Mouse (Mus musculus): ENCODE measurements around the gene Sept1. TPM values are rescaled to one million over a fixed set of nuclear protein-coding genes. Genes with fewer than 3 reads are reported as not detected.
"Not testable (repeated sequence)": the region's sequence is repeated elsewhere in the genome, so short reads cannot be mapped to it uniquely, and the experiment has no call there.

Gene Sept1
- polyA plus RNA-seq, 1 experiment from 2014 or later = 28.3 TPM

DNA sequence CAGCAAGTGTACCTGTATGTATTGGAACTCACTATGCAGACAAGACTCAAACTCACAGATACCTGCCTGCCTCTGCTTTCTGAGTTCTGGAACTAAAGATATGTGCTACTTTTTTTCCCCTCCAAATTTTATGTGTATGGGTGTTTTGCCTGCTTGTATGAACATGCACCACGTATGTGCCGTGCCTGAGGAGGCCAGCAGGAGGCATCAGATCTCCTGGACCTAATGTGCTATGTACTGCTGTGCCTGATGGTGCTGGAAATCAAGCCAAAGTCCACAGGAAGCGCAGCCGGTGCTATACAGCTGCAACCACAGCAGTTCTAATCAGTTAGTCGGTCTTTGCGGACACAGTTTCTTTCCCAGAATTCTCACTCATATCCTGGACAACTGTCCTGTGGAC lies 49.1 kb downstream of the Sept1 start:
- WGBS = 85% methylated on average over 6 of the region's 6 CpGs
- Histone ChIP-seq H3K9ac (replicated peaks) (no peak overlapping the region), H3K36me3 (no peaks in the 10 kb centered on the region)

DNA sequence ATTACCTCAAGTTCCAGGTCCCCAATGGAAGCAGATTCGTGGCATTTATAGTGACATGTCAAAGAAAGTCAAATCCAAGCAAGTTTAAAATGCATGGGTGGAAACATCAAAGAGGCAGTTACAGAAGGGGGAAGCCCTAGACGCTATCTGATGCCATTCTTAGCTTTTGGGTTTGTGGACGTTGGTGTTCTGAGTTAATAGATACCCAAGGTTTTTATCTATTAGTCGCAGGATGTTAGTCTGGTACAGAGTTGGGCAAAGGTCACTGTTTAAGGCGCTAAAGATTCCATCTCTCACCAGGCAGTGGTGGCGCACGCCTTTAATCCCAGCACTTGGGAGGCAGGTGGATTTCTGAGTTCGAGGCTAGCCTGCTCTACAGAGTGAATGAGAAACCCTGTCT lies 49.6 kb downstream of the Sept1 start:
- H3K4me3 ChIP-seq (replicated peaks) = no peak overlapping the region
- no peaks in the 10 kb centered on the region for H3K27me3 ChIP-seq
- H3K4me2 ChIP-seq (replicated peaks) = no peak overlapping the region
- H3K27ac ChIP-seq = no peak overlapping the region
- H3K9me3 ChIP-seq = no peaks in the 10 kb centered on the region
- no peaks in the 10 kb centered on the region for H3K4me1 ChIP-seq (replicated peaks)
- 80% methylated on average over 8 of the region's 8 CpGs for WGBS
- ATAC-seq = no peak
- H3K9ac ChIP-seq (replicated peaks) = no peak overlapping the region
- H3K36me3 ChIP-seq = no peaks in the 10 kb centered on the region

More for the DNA sequence above, 49.1 kb downstream of the Sept1 start:
- Histone ChIP-seq H3K4me1 (replicated peaks) (no peaks in the 10 kb centered on the region), H3K4me2 (replicated peaks) (no peak overlapping the region), H3K9me3 (no peaks in the 10 kb centered on the region), H3K27me3 (no peaks in the 10 kb centered on the region), H3K4me3 (replicated peaks) (no peak overlapping the region), H3K27ac (no peak overlapping the region)
- ATAC-seq = no peak

DNA sequence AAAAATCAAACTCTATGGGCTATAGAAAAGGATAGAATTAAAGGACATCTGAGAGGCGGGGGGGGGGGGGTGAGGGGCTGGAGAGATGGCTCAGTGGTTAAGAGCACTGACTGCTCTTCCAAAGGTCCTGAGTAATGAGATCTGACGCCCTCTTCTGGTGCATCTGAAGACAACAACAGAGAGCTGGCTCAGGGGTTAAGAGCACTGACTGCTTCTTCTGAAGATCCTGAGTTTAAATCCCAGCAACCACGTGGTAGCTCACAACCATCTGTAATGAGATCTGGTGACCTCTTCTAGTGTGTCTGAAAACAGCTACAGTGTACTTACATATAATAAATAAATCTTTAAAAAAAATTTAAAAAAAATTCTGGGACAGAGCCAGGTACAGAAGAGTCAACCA lies 51.2 kb downstream of the Sept1 start:
- H3K4me1 ChIP-seq (replicated peaks); H3K36me3 ChIP-seq; H3K9ac ChIP-seq (replicated peaks); H3K4me2 ChIP-seq (replicated peaks); H3K4me3 ChIP-seq (replicated peaks); H3K27ac ChIP-seq; H3K27me3 ChIP-seq; H3K9me3 ChIP-seq; ATAC-seq: not testable (repeated sequence)
- 32% methylated on average over 3 of the region's 3 CpGs for WGBS

DNA sequence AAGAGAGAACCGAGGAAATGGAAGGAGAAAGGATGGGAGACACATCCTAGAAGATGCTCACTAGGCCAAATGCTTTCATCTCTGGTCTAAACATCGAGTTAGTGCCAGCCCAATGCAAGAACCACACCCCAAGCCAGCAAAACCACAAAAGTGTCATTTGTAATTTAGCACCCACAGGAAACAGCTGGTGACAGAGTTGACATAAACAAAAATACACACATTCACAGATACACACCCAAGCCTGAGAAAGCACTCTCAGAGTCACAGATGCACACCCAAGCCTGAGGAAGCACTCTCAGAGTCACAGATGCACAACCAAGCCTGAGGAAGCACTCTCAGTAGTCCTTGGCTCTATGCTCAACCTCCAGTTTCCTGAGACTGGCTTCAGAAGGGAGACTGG lies 52.1 kb downstream of the Sept1 start:
- Histone ChIP-seq H3K36me3 (no peaks in the 10 kb centered on the region), H3K27ac (no peak overlapping the region), H3K27me3 (no peaks in the 10 kb centered on the region), H3K4me2 (replicated peaks) (no peak overlapping the region), H3K9ac (replicated peaks) (no peak overlapping the region), H3K9me3 (no peaks in the 10 kb centered on the region), H3K4me1 (replicated peaks) (no peaks in the 10 kb centered on the region), H3K4me3 (replicated peaks) (no peak overlapping the region)
- 79% methylated on average over 2 of the region's 2 CpGs for WGBS
- ATAC-seq = no peak

DNA sequence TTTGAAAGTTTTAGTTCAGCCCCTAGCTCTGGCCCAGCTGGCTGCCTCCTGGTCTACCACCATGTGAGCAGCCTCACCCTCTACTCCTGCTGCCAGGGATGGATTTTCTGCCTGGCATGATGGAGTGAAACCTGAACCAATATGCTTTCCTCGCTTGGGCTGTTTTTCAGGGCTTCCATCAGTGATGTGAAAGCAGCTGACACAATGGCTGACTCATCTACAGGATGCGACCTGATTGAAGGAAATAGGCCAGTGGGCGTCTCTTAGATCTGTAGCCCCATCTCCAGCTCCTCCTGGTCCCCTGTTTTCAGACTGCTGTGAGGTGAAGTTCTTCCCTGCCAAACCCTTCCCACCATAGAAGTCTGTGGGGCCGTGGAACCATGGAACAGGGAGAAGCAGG lies 56.0 kb downstream of the Sept1 start:
- H3K36me3 ChIP-seq = no peaks in the 10 kb centered on the region
- H3K4me2 ChIP-seq (replicated peaks) = no peak overlapping the region
- H3K27me3 ChIP-seq = no peaks in the 10 kb centered on the region
- H3K27ac ChIP-seq = no peak overlapping the region
- no peak overlapping the region for H3K9ac ChIP-seq (replicated peaks)
- ATAC-seq = no peak
- no peaks in the 10 kb centered on the region for H3K4me1 ChIP-seq (replicated peaks)
- H3K4me3 ChIP-seq (replicated peaks) = no peak overlapping the region
- 82% methylated on average over 4 of the region's 4 CpGs for WGBS
- H3K9me3 ChIP-seq = no peaks in the 10 kb centered on the region

DNA sequence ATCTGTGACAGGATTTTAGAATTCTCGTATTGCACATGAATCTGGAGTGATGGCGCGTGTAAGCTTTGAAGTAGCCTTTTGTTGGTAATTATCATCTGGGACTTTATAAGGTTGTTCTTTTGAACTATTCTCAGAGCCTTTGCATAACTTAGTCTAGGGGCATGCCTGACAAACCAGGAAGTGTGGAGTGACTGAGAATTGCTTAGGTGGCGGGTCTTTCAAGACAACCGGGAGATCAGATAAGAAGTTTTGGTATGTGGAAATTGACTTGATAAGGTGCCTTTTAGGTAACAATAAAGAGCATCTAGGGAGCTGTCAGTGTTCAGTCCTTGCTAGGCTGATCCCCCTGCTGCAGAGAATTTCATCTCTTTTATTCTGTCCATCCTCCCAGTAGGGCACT lies 66.4 kb downstream of the Sept1 start:
- Histone ChIP-seq H3K36me3 (no peaks in the 10 kb centered on the region), H3K4me3 (replicated peaks) (no peak overlapping the region), H3K4me2 (replicated peaks) (no peak overlapping the region), H3K4me1 (replicated peaks) (no peaks in the 10 kb centered on the region), H3K9me3 (no peaks in the 10 kb centered on the region), H3K27ac (no peak overlapping the region), H3K27me3 (no peaks in the 10 kb centered on the region), H3K9ac (replicated peaks) (no peak overlapping the region)
- ATAC-seq = no peak
- WGBS = 90% methylated on average over 5 of the region's 5 CpGs

DNA sequence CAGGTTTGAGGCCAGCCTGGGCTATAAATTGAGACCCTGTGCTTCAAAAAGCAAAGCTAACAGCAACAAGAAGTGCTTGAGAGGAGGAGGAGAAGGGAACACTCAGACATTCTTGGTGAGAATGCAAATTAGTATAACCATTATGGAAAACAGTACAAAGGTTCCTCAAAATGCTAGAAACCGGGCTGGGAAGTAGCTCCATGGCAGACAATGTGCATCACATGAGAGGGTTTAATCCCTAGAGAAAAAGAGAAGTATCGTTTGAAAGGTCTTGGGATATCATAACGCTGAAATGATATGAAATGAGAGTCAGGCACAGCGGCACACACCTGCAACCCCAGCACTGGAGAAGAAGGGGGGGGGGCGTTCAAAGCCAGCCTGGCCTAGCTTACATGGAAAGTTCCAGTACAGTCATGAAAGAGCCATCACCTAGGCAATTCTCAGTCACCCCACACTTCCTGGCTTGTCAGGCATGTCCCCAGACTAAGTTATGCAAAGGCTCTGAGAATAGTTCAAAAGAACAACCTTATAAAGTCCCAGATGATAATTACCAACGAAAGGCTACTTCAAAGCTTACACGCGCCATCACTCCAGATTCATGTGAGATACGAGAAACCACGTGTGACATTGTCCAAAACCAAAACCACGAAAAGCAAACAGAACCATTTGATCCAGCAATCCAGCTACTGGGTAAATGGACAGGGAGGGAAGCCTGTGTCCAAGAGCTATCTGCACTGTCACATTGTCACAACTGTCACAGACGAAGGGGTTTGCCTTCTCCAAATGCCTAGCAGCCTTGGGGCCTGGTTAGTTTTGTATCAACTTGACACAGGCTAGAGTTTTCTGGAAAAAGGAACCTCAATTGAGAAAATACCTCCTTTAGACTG lies 67.1 kb downstream of the Sept1 start:
- H3K9ac ChIP-seq (replicated peaks) = no peak overlapping the region
- H3K4me1 ChIP-seq (replicated peaks) = no peaks in the 10 kb centered on the region
- no peaks in the 10 kb centered on the region for H3K36me3 ChIP-seq
- WGBS = 86% methylated on average over 12 of the region's 12 CpGs
- H3K27ac ChIP-seq = no peak overlapping the region
- H3K9me3 ChIP-seq = no peaks in the 10 kb centered on the region
- no peak overlapping the region for H3K4me2 ChIP-seq (replicated peaks)
- no peaks in the 10 kb centered on the region for H3K27me3 ChIP-seq
- H3K4me3 ChIP-seq (replicated peaks) = no peak overlapping the region
- ATAC-seq = no peak

Other genes with a start within 250 kb of the Sept1 start
- gene Mvp, start 218.5 kb downstream of the Sept1 start, polyA plus RNA-seq (2015; fragmentation: Nextera tagmentation; extraction: Ambion mirVana) = 3.0 and 3.7 TPM in 2 replicates
- 0.30 TPM in 1 of 2 replicates, not detected in the other for gene Pagr1b, start 216.6 kb downstream of the Sept1 start, polyA plus RNA-seq (2015; fragmentation: Nextera tagmentation; extraction: Ambion mirVana)
- gene Pagr1a, start 215.8 kb downstream of the Sept1 start, polyA plus RNA-seq (2015; fragmentation: Nextera tagmentation; extraction: Ambion mirVana) = 39.8 and 40.8 TPM in 2 replicates
- gene Gm42742, start 212.0 kb downstream of the Sept1 start, polyA plus RNA-seq (2015; fragmentation: Nextera tagmentation; extraction: Ambion mirVana) = 72.0 and 73.9 TPM in 2 replicates
- gene Prrt2, start 211.9 kb downstream of the Sept1 start, polyA plus RNA-seq (2015; fragmentation: Nextera tagmentation; extraction: Ambion mirVana) = 10.8 and 11.9 TPM in 2 replicates
- 58.2 and 72.5 TPM in 2 replicates for gene Maz, start 206.1 kb downstream of the Sept1 start, polyA plus RNA-seq (2015; fragmentation: Nextera tagmentation; extraction: Ambion mirVana)
- gene Kif22, start 190.7 kb downstream of the Sept1 start, polyA plus RNA-seq (2015; fragmentation: Nextera tagmentation; extraction: Ambion mirVana) = 57.5 and 61.0 TPM in 2 replicates
- not detected in 2 replicates for gene Zg16, start 145.8 kb downstream of the Sept1 start, polyA plus RNA-seq (2015; fragmentation: Nextera tagmentation; extraction: Ambion mirVana)
- 0.90 and 1.5 TPM in 2 replicates for gene AI467606, start 141.8 kb downstream of the Sept1 start, polyA plus RNA-seq (2015; fragmentation: Nextera tagmentation; extraction: Ambion mirVana)
- 0.79 and 0.98 TPM in 2 replicates for gene Qprt, start 110.9 kb downstream of the Sept1 start, polyA plus RNA-seq (2015; fragmentation: Nextera tagmentation; extraction: Ambion mirVana)
- 0.06 and 0.09 TPM in 2 replicates for gene Spn, start 95.3 kb downstream of the Sept1 start, polyA plus RNA-seq (2015; fragmentation: Nextera tagmentation; extraction: Ambion mirVana)
- 90.8 and 96.1 TPM in 2 replicates for gene Cd2bp2, start 37.1 kb downstream of the Sept1 start, polyA plus RNA-seq (2015; fragmentation: Nextera tagmentation; extraction: Ambion mirVana)
- gene Tbc1d10b, start 24.7 kb downstream of the Sept1 start, polyA plus RNA-seq (2015; fragmentation: Nextera tagmentation; extraction: Ambion mirVana) = 30.0 and 30.7 TPM in 2 replicates
- 8.5 and 9.0 TPM in 2 replicates for gene Mylpf, start 24.2 kb downstream of the Sept1 start, polyA plus RNA-seq (2015; fragmentation: Nextera tagmentation; extraction: Ambion mirVana)
- gene Zfp553, start 69 bp downstream of the Sept1 start, polyA plus RNA-seq (2015; fragmentation: Nextera tagmentation; extraction: Ambion mirVana) = 69.3 and 75.4 TPM in 2 replicates
- 50.5 and 59.7 TPM in 2 replicates for gene Zfp771, start 11.1 kb upstream of the Sept1 start, polyA plus RNA-seq (2015; fragmentation: Nextera tagmentation; extraction: Ambion mirVana)
- 142 and 143 TPM in 2 replicates for gene Dctpp1, start 27.6 kb upstream of the Sept1 start, polyA plus RNA-seq (2015; fragmentation: Nextera tagmentation; extraction: Ambion mirVana)
- gene Sephs2, start 40.9 kb upstream of the Sept1 start, polyA plus RNA-seq (2015; fragmentation: Nextera tagmentation; extraction: Ambion mirVana) = 52.4 and 54.0 TPM in 2 replicates
- 0.30 TPM in 2 replicates for gene Itgal, start 63.1 kb upstream of the Sept1 start, polyA plus RNA-seq (2015; fragmentation: Nextera tagmentation; extraction: Ambion mirVana)
- gene Zfp768, start 112.5 kb upstream of the Sept1 start, polyA plus RNA-seq (2015; fragmentation: Nextera tagmentation; extraction: Ambion mirVana) = 15.6 and 20.1 TPM in 2 replicates
- 8.4 and 9.3 TPM in 2 replicates for gene Zfp747, start 142.9 kb upstream of the Sept1 start, polyA plus RNA-seq (2015; fragmentation: Nextera tagmentation; extraction: Ambion mirVana)
- 5.7 and 6.2 TPM in 2 replicates for gene 9130019O22Rik, start 154.0 kb upstream of the Sept1 start, polyA plus RNA-seq (2015; fragmentation: Nextera tagmentation; extraction: Ambion mirVana)
- 5.9 and 8.4 TPM in 2 replicates for gene E430018J23Rik, start 160.5 kb upstream of the Sept1 start, polyA plus RNA-seq (2015; fragmentation: Nextera tagmentation; extraction: Ambion mirVana)
- gene Zfp764, start 173.7 kb upstream of the Sept1 start, polyA plus RNA-seq (2015; fragmentation: Nextera tagmentation; extraction: Ambion mirVana) = 5.1 and 5.2 TPM in 2 replicates
- 34.8 and 35.6 TPM in 2 replicates for gene Zfp688, start 188.9 kb upstream of the Sept1 start, polyA plus RNA-seq (2015; fragmentation: Nextera tagmentation; extraction: Ambion mirVana)
- 16.1 and 16.3 TPM in 2 replicates for gene Zfp689, start 216.0 kb upstream of the Sept1 start, polyA plus RNA-seq (2015; fragmentation: Nextera tagmentation; extraction: Ambion mirVana)
- gene Prr14, start 226.5 kb upstream of the Sept1 start, polyA plus RNA-seq (2015; fragmentation: Nextera tagmentation; extraction: Ambion mirVana) = 47.5 and 52.3 TPM in 2 replicates
- gene Fbrs, start 246.1 kb upstream of the Sept1 start, polyA plus RNA-seq (2015; fragmentation: Nextera tagmentation; extraction: Ambion mirVana) = 11.7 and 14.9 TPM in 2 replicates